Mouse (Mus musculus): ENCODE data around the gene Gm973. TPM values are rescaled to one million over a fixed set of nuclear protein-coding genes. Genes with fewer than 3 reads are reported as not detected.

Gene Gm973
- polyA plus RNA-seq, 2 experiments = 2.1 to 2.8 TPM

GRCm38 (mm10) chr1:59607071-59607470 lies 91.0 kb downstream of the Gm973 start:
- no peak for DNase-seq (ENCODE audit: low spot score)
- Histone ChIP-seq H3K4me1 (ENCODE audit: control insufficient read depth, insufficient read depth, low read length) (no peaks in the 10 kb centered on the region), H3K4me2 (replicated peaks; ENCODE audit: low read depth, low read length, severe bottlenecking) (no peak overlapping the region), H3K9me3 (ENCODE audit: control insufficient read depth, low read length) (no peaks in the 10 kb centered on the region), H3K27me3 (ENCODE audit: control insufficient read depth, insufficient read depth, low read length) (no peaks in the 10 kb centered on the region), H3K27ac (replicated peaks; ENCODE audit: low read depth, low read length) (no peak overlapping the region), H3K4me3 (replicated peaks; ENCODE audit: low read length) (no peak overlapping the region), H3K36me3 (ENCODE audit: control insufficient read depth, insufficient read depth, low read length) (no peaks in the 10 kb centered on the region), H3K9ac (ENCODE audit: low read depth, low read length, severe bottlenecking) (no peak overlapping the region)
- ATAC-seq (ENCODE audit: low FRiP score, low read depth) = no peak
- WGBS = 66% methylated on average over 7 of the region's 7 CpGs
- TF ChIP-seq POLR2A (IDR thresholded peaks at IDR 0.05; ENCODE audit: borderline replicate concordance, extremely low read depth, insufficient read depth, insufficient read length) = no peak

DNA sequence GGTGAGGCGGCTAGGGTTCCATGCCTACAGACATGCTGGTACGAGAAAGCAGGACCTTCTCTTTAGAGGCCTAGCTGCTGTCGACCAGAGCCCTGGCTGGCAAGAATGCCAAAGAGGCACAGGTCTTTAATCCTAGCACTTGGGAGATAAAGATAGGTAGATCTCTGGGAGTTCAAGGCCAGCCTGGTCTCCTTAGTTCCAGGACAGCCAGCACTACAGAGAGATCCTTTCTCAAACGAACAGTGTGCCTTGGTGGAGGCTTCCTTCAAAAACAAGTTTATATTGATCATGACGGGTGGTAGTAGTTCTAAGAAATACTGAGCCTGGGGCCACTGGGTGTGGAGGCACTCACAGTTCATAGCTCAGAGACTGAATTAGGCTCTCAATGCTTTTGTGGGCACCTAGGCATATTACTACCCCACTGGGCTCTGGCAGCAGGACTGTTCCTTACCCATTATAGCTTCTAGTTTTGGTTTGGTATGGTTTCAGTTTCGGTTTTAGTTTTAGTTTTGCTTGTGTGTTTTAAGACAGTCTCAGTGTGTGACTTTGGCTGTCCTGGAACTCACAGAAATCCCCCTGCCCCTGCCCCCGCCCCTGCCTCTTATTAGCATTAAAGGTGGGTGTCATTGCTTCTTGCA lies 92.2 kb downstream of the Gm973 start:
- Histone ChIP-seq H3K36me3 (ENCODE audit: control insufficient read depth, insufficient read depth, low read length) (no peaks in the 10 kb centered on the region), H3K4me3 (replicated peaks; ENCODE audit: low read length) (no peak overlapping the region), H3K27me3 (ENCODE audit: control insufficient read depth, insufficient read depth, low read length) (no peaks in the 10 kb centered on the region), H3K27ac (replicated peaks; ENCODE audit: low read depth, low read length) (no peak overlapping the region), H3K4me1 (ENCODE audit: control insufficient read depth, insufficient read depth, low read length) (no peaks in the 10 kb centered on the region), H3K4me2 (replicated peaks; ENCODE audit: low read depth, low read length, severe bottlenecking) (no peak overlapping the region), H3K9ac (ENCODE audit: low read depth, low read length, severe bottlenecking) (no peak overlapping the region), H3K9me3 (ENCODE audit: control insufficient read depth, low read length) (no peaks in the 10 kb centered on the region)
- TF ChIP-seq POLR2A (IDR thresholded peaks at IDR 0.05; ENCODE audit: borderline replicate concordance, extremely low read depth, insufficient read depth, insufficient read length) = no peak
- ATAC-seq (ENCODE audit: low FRiP score, low read depth) = no peak
- WGBS = 92% methylated on average over 7 of the region's 7 CpGs
- no peak for DNase-seq (ENCODE audit: low spot score)

DNA sequence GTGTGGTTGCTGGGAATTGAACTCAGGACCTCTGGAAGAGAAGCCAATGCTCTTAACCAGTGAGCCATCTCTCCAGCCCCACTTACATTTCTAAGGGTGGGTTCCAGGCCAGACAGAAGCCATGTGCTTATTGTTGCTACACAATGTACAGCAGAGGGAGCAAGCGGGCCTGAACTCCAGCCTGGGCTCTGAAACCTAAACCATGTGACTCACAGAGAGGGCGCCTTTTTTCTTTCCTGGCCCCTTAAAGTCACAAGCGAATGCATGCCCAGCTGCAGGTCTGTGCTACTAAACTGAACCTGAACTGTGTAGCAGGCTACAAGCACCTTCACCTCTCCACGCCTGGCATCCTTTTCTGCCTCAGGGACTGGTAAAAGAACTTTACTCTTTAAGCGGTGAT lies 92.9 kb downstream of the Gm973 start:
- DNase-seq (ENCODE audit: low spot score) (no peak), ATAC-seq (ENCODE audit: low FRiP score, low read depth) (no peak)
- H3K4me2 ChIP-seq (replicated peaks; ENCODE audit: low read depth, low read length, severe bottlenecking) = no peak overlapping the region

GRCm38 (mm10) chr1:59609458-59609857 lies 93.4 kb downstream of the Gm973 start:
- Histone ChIP-seq H3K9ac (ENCODE audit: low read depth, low read length, severe bottlenecking) (no peak overlapping the region), H3K27ac (replicated peaks; ENCODE audit: low read depth, low read length) (no peak overlapping the region), H3K4me2 (replicated peaks; ENCODE audit: low read depth, low read length, severe bottlenecking) (no peak overlapping the region), H3K4me1 (ENCODE audit: control insufficient read depth, insufficient read depth, low read length) (no peaks in the 10 kb centered on the region), H3K4me3 (replicated peaks; ENCODE audit: low read length) (no peak overlapping the region), H3K9me3 (ENCODE audit: control insufficient read depth, low read length) (no peaks in the 10 kb centered on the region), H3K36me3 (ENCODE audit: control insufficient read depth, insufficient read depth, low read length) (no peaks in the 10 kb centered on the region), H3K27me3 (ENCODE audit: control insufficient read depth, insufficient read depth, low read length) (no peaks in the 10 kb centered on the region)
- no peak for TF ChIP-seq POLR2A (IDR thresholded peaks at IDR 0.05; ENCODE audit: borderline replicate concordance, extremely low read depth, insufficient read depth, insufficient read length)
- 81% methylated on average over 4 of the region's 4 CpGs for WGBS
- ATAC-seq (ENCODE audit: low FRiP score, low read depth) (no peak), DNase-seq (ENCODE audit: low spot score) (no peak)

More for the DNA sequence above, 92.9 kb downstream of the Gm973 start:
- TF ChIP-seq POLR2A (IDR thresholded peaks at IDR 0.05; ENCODE audit: borderline replicate concordance, extremely low read depth, insufficient read depth, insufficient read length) = no peak
- no peaks in the 10 kb centered on the region for H3K36me3 ChIP-seq (ENCODE audit: control insufficient read depth, insufficient read depth, low read length)
- no peaks in the 10 kb centered on the region for H3K4me1 ChIP-seq (ENCODE audit: control insufficient read depth, insufficient read depth, low read length)
- no peak overlapping the region for H3K9ac ChIP-seq (ENCODE audit: low read depth, low read length, severe bottlenecking)
- 57% methylated on average over 5 of the region's 5 CpGs for WGBS
- no peaks in the 10 kb centered on the region for H3K9me3 ChIP-seq (ENCODE audit: control insufficient read depth, low read length)
- H3K4me3 ChIP-seq (replicated peaks; ENCODE audit: low read length) = no peak overlapping the region
- H3K27ac ChIP-seq (replicated peaks; ENCODE audit: low read depth, low read length) = no peak overlapping the region
- no peaks in the 10 kb centered on the region for H3K27me3 ChIP-seq (ENCODE audit: control insufficient read depth, insufficient read depth, low read length)

GRCm38 (mm10) chr1:59609896-59610295 lies 93.8 kb downstream of the Gm973 start:
- Histone ChIP-seq H3K9ac (ENCODE audit: low read depth, low read length, severe bottlenecking) (no peak overlapping the region), H3K27ac (replicated peaks; ENCODE audit: low read depth, low read length) (no peak overlapping the region), H3K4me3 (replicated peaks; ENCODE audit: low read length) (no peak overlapping the region), H3K4me1 (ENCODE audit: control insufficient read depth, insufficient read depth, low read length) (no peaks in the 10 kb centered on the region), H3K27me3 (ENCODE audit: control insufficient read depth, insufficient read depth, low read length) (no peaks in the 10 kb centered on the region), H3K4me2 (replicated peaks; ENCODE audit: low read depth, low read length, severe bottlenecking) (no peak overlapping the region), H3K36me3 (ENCODE audit: control insufficient read depth, insufficient read depth, low read length) (no peaks in the 10 kb centered on the region), H3K9me3 (ENCODE audit: control insufficient read depth, low read length) (no peaks in the 10 kb centered on the region)
- no peak for ATAC-seq (ENCODE audit: low FRiP score, low read depth)
- TF ChIP-seq POLR2A (IDR thresholded peaks at IDR 0.05; ENCODE audit: borderline replicate concordance, extremely low read depth, insufficient read depth, insufficient read length) = no peak
- whole genome bisulfite sequencing = 59% methylated on average over 10 of the region's 10 CpGs
- no peak for DNase-seq (ENCODE audit: low spot score)
